Comparison of ENCODE assay signal across 8 mouse cellular contexts in the genomic region with DNA sequence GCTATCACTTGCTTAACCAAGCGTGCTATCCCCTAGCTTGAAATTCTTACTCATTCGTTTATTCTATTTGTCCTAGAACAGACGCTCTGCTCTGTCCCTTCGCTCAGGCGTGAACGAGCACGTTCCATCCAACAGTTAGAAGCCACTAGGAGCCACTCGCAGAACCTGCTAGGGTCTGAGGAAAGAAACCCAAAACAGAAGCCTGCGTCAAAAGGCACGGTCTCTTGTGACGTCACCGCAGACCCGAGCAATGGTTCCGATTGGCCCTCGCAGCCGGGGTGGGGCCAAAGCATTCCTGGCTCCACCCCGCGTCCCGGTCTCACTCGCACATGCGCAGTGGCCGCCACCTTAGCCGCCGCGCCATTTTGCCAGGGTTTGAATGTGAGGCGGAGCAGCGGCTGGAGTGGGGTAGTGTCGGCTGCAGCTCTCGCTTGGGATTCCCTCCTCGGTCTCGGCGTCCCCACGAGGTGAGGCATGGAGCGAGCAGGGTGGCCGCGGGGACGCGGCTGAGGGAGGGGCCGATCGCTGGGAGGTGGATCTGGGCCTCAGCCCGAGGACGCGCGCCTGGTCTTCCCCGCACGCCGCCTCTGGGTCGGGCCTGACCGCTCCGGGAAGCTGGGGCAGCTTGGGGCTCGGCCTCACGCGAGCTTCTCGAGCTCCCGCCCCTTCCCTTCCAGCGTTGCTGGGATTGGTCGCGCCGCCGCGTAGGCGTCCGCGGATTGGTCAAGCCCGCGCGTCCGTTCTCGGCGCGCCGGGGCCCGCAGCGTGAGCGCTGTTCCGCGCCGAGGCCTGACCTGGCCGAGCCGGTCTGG. TPM values are rescaled to one million over a fixed set of nuclear protein-coding genes. Genes with fewer than 3 reads are reported as not detected.
DNase-seq lines count a peak whose midpoint lies in the region; ATAC-seq lines count a peak whose summit lies in the region.

A gene (plus strand): TSS at position 330 of the 812 bp plus-strand sequence.

- H3K9me3 ChIP-seq in heart, embryonic 13.5 days = no peaks in the 10 kb centered on the region
- no peaks in the 10 kb centered on the region for H3K9me3 ChIP-seq in liver, embryonic 12.5 days (replicated peaks)
- no peaks in the 10 kb centered on the region for H3K9me3 ChIP-seq in stomach, embryonic 15.5 days

- H3K4me2 ChIP-seq in heart, embryonic 13.5 days = peak within 1 kb of the TSS; percentile 86
- H3K4me2 ChIP-seq in liver, embryonic 12.5 days = peak within 1 kb of the TSS; percentile 85
- H3K4me2 ChIP-seq in stomach, embryonic 15.5 days = peak within 1 kb of the TSS; percentile 92

- H3K27ac ChIP-seq in brown adipose tissue, adult 24 weeks (replicated peaks; ENCODE audit: low read depth, low read length) = peak within 1 kb of the TSS; percentile 82
- H3K27ac ChIP-seq in heart, embryonic 13.5 days (replicated peaks) = peak within 1 kb of the TSS; percentile 99
- H3K27ac ChIP-seq in liver, embryonic 12.5 days = peak within 1 kb of the TSS; percentile 98
- peak within 1 kb of the TSS; percentile 100 for H3K27ac ChIP-seq in stomach, embryonic 15.5 days

- WGBS in heart, embryonic 13.5 days = 1% methylated on average over 80 of the region's 80 CpGs
- WGBS in liver, embryonic 12.5 days (ENCODE audit: insufficient replicate concordance) = under 1% methylated on average over 80 of the region's 80 CpGs
- under 1% methylated on average over 80 of the region's 80 CpGs for WGBS in stomach, embryonic 15.5 days

- H3K9ac ChIP-seq in heart, embryonic 13.5 days = peak within 1 kb of the TSS; percentile 97
- H3K9ac ChIP-seq in liver, embryonic 12.5 days = peak within 1 kb of the TSS; percentile 92
- peak within 1 kb of the TSS; percentile 96 for H3K9ac ChIP-seq in stomach, embryonic 15.5 days

- H3K27me3 ChIP-seq in heart, embryonic 13.5 days (replicated peaks) = no peaks in the 10 kb centered on the region
- H3K27me3 ChIP-seq in liver, embryonic 12.5 days (replicated peaks) = no peaks in the 10 kb centered on the region
- H3K27me3 ChIP-seq in stomach, embryonic 15.5 days (replicated peaks) = no peaks in the 10 kb centered on the region

- ATAC-seq in heart, embryonic 13.5 days (ENCODE audit: extremely low read depth, insufficient number of reproducible peaks, low FRiP score, low TSS enrichment) = peak; percentile 93
- peak; percentile 96 for ATAC-seq in liver, embryonic 12.5 days
- ATAC-seq in stomach, embryonic 15.5 days (ENCODE audit: insufficient read depth, low FRiP score, low read depth) = peak; percentile 97

- H3K4me3 ChIP-seq in brown adipose tissue, adult 24 weeks (ENCODE audit: insufficient read depth, low read depth, low read length) = peak within 1 kb of the TSS; percentile 82
- H3K4me3 ChIP-seq in heart, embryonic 13.5 days = peak within 1 kb of the TSS; percentile 81
- H3K4me3 ChIP-seq in liver, embryonic 12.5 days = peak within 1 kb of the TSS; percentile 79
- H3K4me3 ChIP-seq in stomach, embryonic 15.5 days (replicated peaks) = peak within 1 kb of the TSS; percentile 93

- peaks cover 13% of the 10 kb centered on the region for H3K36me3 ChIP-seq in heart, embryonic 13.5 days
- H3K36me3 ChIP-seq in liver, embryonic 12.5 days = peaks cover 29% of the 10 kb centered on the region
- no peaks in the 10 kb centered on the region for H3K36me3 ChIP-seq in stomach, embryonic 15.5 days

- peaks cover 6% of the 10 kb centered on the region; the same call in 1 of the 2 replicates for H3K4me1 ChIP-seq in brown adipose tissue, adult 24 weeks (ENCODE audit: control insufficient read depth, insufficient read depth, insufficient read length, low read length)
- peaks cover 28% of the 10 kb centered on the region for H3K4me1 ChIP-seq in heart, embryonic 13.5 days
- H3K4me1 ChIP-seq in liver, embryonic 12.5 days = peaks cover 37% of the 10 kb centered on the region
- peaks cover 15% of the 10 kb centered on the region for H3K4me1 ChIP-seq in stomach, embryonic 15.5 days

- DNase-seq in CD4-positive, CD25-positive, alpha-beta regulatory T cell, adult 2 months (ENCODE audit: low read depth, low spot score) = peak; percentile 99
- peak; percentile 39 for DNase-seq in fat pad, adult 2 months (ENCODE audit: extremely low read depth, low read depth, low spot score)
- peak; percentile 99 for DNase-seq in kidney, postnatal 10 days
- DNase-seq in natural killer cell, adult 2 months (ENCODE audit: low spot score in 2 of 2) = peak; percentile 98

RNA-seq across cellular contexts. Expression of the gene that starts here (rescaled TPM):
- polyA plus RNA-seq in brown adipose tissue, adult 24 weeks (2012; ENCODE audit: insufficient read depth, insufficient read length, missing spikeins) = 25.0 and 34.3 TPM in 2 replicates
- polyA plus RNA-seq in heart, embryonic 13.5 days (2015; fragmentation: Nextera tagmentation; extraction: Ambion mirVana) = 87.6 and 88.7 TPM in 2 replicates
- 108 and 109 TPM in 2 replicates for polyA plus RNA-seq in liver, embryonic 12.5 days (2016; fragmentation: Nextera tagmentation; extraction: Ambion mirVana)
- 97.8 and 101 TPM in 2 replicates for polyA plus RNA-seq in stomach, embryonic 15.5 days (2015; fragmentation: Nextera tagmentation; extraction: Ambion mirVana)

Comparison
In these comparisons a context has a peak if more than half of its experiments do, and no peak if none do; other contexts are left out.
1. Peak in every context shown above with its lines: DNase-seq, ATAC-seq, H3K4me3 ChIP-seq and H3K27ac ChIP-seq.
2. DNase-seq: peak in every context shown above with its lines; median percentile 99 in CD4-positive, CD25-positive, alpha-beta regulatory T cell, adult 2 months; 99 in kidney, postnatal 10 days; 98 in natural killer cell, adult 2 months; 39 in fat pad, adult 2 months.